ENCODE assay signal across 8 mouse cellular contexts in the genomic region with DNA sequence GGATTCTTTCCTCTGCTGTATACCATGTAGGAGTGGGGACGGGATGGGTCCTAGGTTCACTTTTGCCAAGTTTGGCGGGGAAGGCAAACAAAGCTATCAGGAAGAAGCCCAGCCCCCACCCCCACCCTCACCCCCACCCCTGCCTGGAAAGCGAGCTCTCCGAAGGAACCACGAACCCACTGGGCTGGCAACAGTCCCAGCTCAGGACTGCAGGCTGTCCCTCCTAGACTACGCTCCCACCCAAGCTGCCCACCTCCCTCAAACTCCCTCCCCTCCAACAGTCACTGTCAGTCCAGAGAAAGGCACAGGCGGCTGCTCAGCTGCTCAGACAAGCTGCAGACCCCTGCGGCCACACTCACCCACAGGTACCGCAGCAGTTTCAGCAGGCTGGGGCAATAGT. TPM values are rescaled to one million over a fixed set of nuclear protein-coding genes. Genes with fewer than 3 reads are reported as not detected.
DNase-seq lines count a peak whose midpoint lies in the region; ATAC-seq and TF ChIP-seq lines count a peak whose summit lies in the region.

No protein-coding gene starts in this region.

- peak overlapping the region; percentile 45 for H3K9ac ChIP-seq in heart, embryonic 15.5 days
- H3K9ac ChIP-seq in hindbrain, embryonic 13.5 days, result no peak overlapping the region
- 0 out of 2 replicates have a peak overlapping the region, but pooled peaks have one; percentile 5 for H3K9ac ChIP-seq in midbrain, embryonic 11.5 days (ENCODE audit: low read length)

- no peak for TF ChIP-seq CTCF in G1E (IDR thresholded peaks at IDR 0.05; ENCODE audit: low read depth, low read length)

- DNase-seq in heart, postnatal 36 days, result no peak
- DNase-seq in G1E (ENCODE audit: low spot score), result no peak
- DNase-seq in midbrain, embryonic 11.5 days (ENCODE audit: low spot score, missing footprints), result no peak
- no peak for DNase-seq in embryo, embryonic 11 days
- no peak for DNase-seq in frontal cortex, postnatal 36 days (ENCODE audit: low spot score in 2 of 2)

- H3K4me2 ChIP-seq in heart, embryonic 15.5 days, result peak overlapping the region; percentile 68
- H3K4me2 ChIP-seq in hindbrain, embryonic 13.5 days, result peak overlapping the region; percentile 47
- peak overlapping the region; percentile 23; the same call in 1 of the 2 replicates for H3K4me2 ChIP-seq in midbrain, embryonic 11.5 days

- H3K4me3 ChIP-seq in heart, embryonic 15.5 days, result peak overlapping the region; percentile 42
- H3K4me3 ChIP-seq in G1E (ENCODE audit: low read depth, low read length), result peak overlapping the region; percentile 4; the same call in 1 of the 2 replicates
- H3K4me3 ChIP-seq in hindbrain, embryonic 13.5 days, result peak overlapping the region; percentile 22
- no peak overlapping the region for H3K4me3 ChIP-seq in midbrain, embryonic 11.5 days (ENCODE audit: low read depth, low read length)

- no peaks in the 10 kb centered on the region for H3K36me3 ChIP-seq in heart, embryonic 15.5 days
- H3K36me3 ChIP-seq in G1E (replicated peaks), result no peaks in the 10 kb centered on the region
- no peaks in the 10 kb centered on the region for H3K36me3 ChIP-seq in hindbrain, embryonic 13.5 days
- H3K36me3 ChIP-seq in midbrain, embryonic 11.5 days (ENCODE audit: control insufficient read depth, insufficient read depth, low read length), result no peaks in the 10 kb centered on the region

- no peak overlapping the region for H3K27ac ChIP-seq in heart, embryonic 15.5 days
- H3K27ac ChIP-seq in hindbrain, embryonic 13.5 days, result no peak overlapping the region
- H3K27ac ChIP-seq in midbrain, embryonic 11.5 days (ENCODE audit: low read depth, low read length), result no peak overlapping the region

- WGBS in heart, embryonic 15.5 days, result 9% methylated on average over 9 of the region's 9 CpGs
- 14% methylated on average over 9 of the region's 9 CpGs for WGBS in hindbrain, embryonic 13.5 days
- 10% methylated on average over 9 of the region's 9 CpGs for WGBS in midbrain, embryonic 11.5 days

- peaks cover 70% of the 10 kb centered on the region for H3K4me1 ChIP-seq in heart, embryonic 15.5 days (replicated peaks)
- H3K4me1 ChIP-seq in G1E (ENCODE audit: insufficient read depth, low read depth, low read length), result no peaks in the 10 kb centered on the region
- H3K4me1 ChIP-seq in hindbrain, embryonic 13.5 days (replicated peaks), result peaks cover 58% of the 10 kb centered on the region
- peaks cover 21% of the 10 kb centered on the region for H3K4me1 ChIP-seq in midbrain, embryonic 11.5 days (ENCODE audit: control insufficient read depth, insufficient read depth, low read length)

- ATAC-seq in heart, embryonic 15.5 days (replicated peaks; ENCODE audit: insufficient number of reproducible peaks, insufficient read depth, low FRiP score, low read depth), result no peak
- no peak for ATAC-seq in G1E (ENCODE audit: extremely low read depth, insufficient number of reproducible peaks, low FRiP score, poor library complexity, severe bottlenecking)
- no peak for ATAC-seq in hindbrain, embryonic 13.5 days (ENCODE audit: low FRiP score)
- no peak for ATAC-seq in midbrain, embryonic 11.5 days (ENCODE audit: low FRiP score)
- ATAC-seq in CD4-positive, CD25-positive, alpha-beta regulatory T cell, adult 4 months, result no peak

- no peaks in the 10 kb centered on the region for H3K9me3 ChIP-seq in heart, embryonic 15.5 days (replicated peaks)
- H3K9me3 ChIP-seq in G1E (replicated peaks), result peaks cover 94% of the 10 kb centered on the region
- H3K9me3 ChIP-seq in hindbrain, embryonic 13.5 days, result no peaks in the 10 kb centered on the region
- H3K9me3 ChIP-seq in midbrain, embryonic 11.5 days (ENCODE audit: control insufficient read depth, low read length), result no peaks in the 10 kb centered on the region

- intact Hi-C loops in heart, postnatal 36 days (cut with DNase I), result loop anchor here (10.0 kb wide), 1 partner anchor 288 kb away; no protein-coding TSS in a partner anchor

- no peaks in the 10 kb centered on the region for H3K27me3 ChIP-seq in heart, embryonic 15.5 days
- no peaks in the 10 kb centered on the region; the same call in 1 of the 2 replicates for H3K27me3 ChIP-seq in G1E (ENCODE audit: insufficient read depth, low read length)
- H3K27me3 ChIP-seq in hindbrain, embryonic 13.5 days, result no peaks in the 10 kb centered on the region
- H3K27me3 ChIP-seq in midbrain, embryonic 11.5 days (ENCODE audit: control insufficient read depth, insufficient read depth, low read length), result no peaks in the 10 kb centered on the region

RNA-seq across cellular contexts. Expression of gene 2900026A02Rik, which starts 58.3 kb away (rescaled TPM):
- polyA plus RNA-seq in heart, embryonic 15.5 days (2015; fragmentation: Nextera tagmentation; extraction: Ambion mirVana), result 14.1 and 17.4 TPM in 2 replicates
- total RNA-seq in heart, postnatal 36 days (2021), result 10 to 100 TPM; 21.0 to 23.6 TPM
- total RNA-seq in G1E (2014; fragmentation: Nextera tagmentation) (not detected in 2 replicates), G1E (2017) (0.05 and 0.06 TPM in 2 replicates)
- polyA plus RNA-seq in G1E (2012), result not detected in 2 replicates
- polyA plus RNA-seq in hindbrain, embryonic 13.5 days (2015; fragmentation: Nextera tagmentation; extraction: Ambion mirVana), result 2.4 and 2.7 TPM in 2 replicates
- 0.98 and 1.2 TPM in 2 replicates for polyA plus RNA-seq in midbrain, embryonic 11.5 days (2014; fragmentation: Nextera tagmentation; extraction: Ambion mirVana)
- under 1 TPM; 0.89 to 0.98 TPM for polyA plus RNA-seq in CD4-positive, CD25-positive, alpha-beta regulatory T cell, adult 4 months (2017; shearing (Covaris generic))
